Mouse (Mus musculus): ENCODE measurements around the gene Qtrt1.

Gene Qtrt1

DNA sequence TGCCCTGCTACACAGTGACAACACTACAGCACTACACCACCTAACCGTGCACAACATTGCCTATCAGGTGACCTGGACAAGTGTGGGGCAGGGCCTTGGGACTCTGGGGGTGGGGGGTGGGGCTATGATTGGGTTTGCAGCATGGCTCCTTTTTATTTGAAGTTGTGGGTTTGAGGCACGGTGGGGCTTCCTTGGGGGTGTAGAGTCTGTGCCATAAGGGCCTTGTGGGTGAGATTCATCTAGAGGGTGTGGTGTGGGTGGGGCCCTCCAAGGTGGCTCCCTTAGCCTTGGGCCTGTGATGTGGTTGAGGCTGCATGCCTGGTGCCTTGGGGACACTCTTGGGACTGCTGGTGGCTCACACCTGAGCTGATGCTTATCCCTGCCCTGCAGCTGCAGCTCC lies 8.0 kb downstream of the Qtrt1 start:
- no peak for DNase-seq (ENCODE audit: low spot score in 2 of 2)

DNA sequence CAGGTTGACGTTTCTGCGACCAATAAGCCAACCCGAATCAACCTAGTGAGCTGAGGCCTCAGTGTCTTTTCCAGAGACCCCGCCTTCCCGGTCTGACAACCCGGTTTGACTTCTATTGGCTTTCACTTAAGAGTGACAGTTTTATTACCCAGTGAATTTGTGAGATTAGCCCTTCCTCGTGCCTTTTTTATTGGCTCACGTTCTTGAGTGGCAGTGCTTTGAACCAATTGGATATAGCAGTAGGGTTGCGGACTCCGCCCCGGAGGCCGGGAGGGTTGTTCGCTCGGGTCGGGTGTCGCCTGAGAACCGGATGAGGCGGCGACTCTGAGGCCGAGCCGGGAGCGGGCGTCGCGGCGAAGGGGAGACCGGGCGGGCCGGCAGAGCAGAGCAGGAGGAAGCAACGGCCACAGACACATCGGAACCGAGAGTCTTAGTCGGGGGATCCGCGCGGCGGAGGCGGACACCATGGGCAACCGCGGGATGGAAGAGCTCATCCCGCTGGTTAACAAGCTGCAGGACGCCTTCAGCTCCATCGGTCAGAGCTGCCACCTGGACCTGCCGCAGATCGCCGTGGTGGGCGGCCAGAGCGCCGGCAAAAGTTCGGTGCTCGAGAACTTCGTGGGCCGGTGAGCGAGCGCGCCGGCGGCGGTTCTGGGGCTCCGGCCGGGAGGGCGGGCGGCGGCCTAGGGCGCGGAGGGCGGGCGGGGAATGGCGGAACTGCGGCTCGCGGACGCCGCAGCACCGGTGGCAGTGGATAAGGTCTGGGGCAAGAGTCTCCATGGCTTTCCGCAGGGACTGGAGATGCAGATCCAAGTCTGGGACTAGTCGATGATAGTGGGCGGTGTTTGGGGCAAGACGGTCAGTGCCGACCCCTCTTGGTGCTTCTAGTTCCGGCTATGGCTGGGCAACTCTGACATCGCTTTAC lies 13.3 kb downstream of the Qtrt1 start, which contains the start of gene Dnm2:
Gene Dnm2 (plus strand): TSS at position 278 of the 925 bp plus-strand sequence.
- peak; percentile 98 to 99 for DNase-seq (ENCODE audit: low spot score in 2 of 2)

DNA sequence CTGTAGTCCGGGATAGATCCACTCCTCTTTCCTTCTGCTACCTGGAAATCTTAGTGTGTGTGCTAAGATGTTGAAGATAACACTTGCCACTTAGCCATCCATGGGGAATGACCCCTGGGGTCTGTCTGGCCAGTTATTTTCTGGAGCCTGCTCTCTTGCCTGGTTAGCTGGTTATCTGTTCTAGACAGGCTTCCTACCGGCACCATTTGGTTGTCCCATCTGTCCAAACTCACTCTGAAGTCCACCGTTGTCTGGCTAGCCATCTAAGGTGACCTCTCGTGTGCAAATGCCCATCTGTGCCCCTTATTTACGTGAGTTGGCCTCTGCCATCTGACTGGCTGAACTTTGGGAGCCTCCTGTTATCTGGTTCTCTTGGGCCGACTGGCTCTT lies 13.9 kb downstream of the Qtrt1 start:
- DNase-seq (ENCODE audit: low spot score in 2 of 2) = no peak

DNA sequence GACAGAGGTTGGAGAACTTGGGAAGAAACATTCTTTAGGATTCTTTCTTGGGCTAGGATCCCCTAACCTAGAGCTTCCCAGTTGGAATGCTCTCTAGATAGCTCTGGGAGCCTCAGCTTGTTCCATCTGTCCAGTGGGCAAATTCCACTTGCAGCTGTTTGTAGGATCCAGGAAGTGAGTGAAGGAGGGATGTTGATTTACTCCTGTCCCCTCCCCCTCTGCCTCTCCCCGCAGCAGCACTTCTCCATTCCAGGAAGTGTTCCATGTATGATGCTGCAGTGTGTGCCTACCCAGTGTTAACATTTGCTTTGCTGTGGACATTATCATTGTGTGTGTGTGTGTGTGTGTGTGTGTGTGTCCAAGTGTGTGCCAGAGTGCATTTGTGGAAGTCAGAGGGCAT lies 14.4 kb downstream of the Qtrt1 start:
- no peak for DNase-seq (ENCODE audit: low spot score in 2 of 2)

DNA sequence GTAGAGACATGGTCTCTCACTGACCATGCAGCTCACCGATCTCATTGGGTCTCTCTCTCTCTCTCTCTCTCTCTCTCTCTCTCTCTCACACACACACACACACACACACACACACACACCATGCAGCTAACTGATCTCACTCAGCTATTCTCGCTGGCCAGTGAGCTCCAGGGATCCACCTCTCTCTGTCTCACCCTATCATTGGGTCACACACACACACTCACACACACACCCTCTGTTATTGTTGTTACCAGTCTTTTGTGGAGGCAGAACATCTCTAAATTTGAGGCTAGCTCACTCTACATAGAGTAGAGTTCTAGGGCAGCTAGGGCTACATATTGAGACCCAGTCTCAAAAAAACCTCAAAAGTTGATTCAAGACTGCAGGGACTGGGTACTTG lies 14.9 kb downstream of the Qtrt1 start:
- DNase-seq (ENCODE audit: low spot score in 2 of 2) = no peak

DNA sequence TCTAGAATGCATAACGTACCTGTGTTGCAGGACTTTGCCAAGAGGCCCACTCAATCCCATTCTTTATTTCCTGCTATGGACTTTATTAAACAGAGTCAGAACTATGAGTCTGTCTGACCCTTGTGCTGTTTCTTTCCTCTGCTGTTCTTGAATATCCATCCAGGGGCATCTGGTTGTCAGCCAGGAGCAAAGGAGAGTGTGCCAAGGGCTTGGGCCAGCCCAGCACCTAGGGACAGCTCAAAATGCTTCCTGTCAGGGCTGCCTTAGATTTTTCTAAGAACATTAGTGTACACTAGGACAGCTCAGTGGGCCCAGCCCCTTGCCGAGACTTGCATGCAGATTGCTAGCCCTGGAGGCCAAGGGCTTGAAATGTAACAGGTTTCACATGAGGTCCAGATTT lies 16.1 kb downstream of the Qtrt1 start:
- DNase-seq (ENCODE audit: low spot score in 2 of 2) = peak in 1 of 2 experiments; percentile 67

DNA sequence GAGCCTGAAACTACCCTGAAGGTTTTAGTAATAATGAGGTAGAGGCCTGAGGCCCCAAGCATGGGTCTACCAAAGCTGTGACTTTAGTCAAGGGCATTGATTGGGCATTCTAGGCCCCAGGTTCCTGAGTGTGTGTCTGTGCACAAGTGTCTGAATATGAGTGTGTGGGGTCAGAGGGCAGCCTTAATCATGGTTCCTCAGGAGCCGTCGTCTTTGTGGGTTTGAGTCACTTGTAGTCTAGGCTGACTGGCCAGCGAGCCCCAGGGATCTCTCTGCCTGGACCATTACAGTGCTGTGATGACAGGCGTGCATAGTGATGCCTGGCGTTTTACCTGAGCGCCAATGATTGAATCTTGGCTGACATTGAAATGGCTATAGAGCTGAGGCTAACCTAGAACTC lies 16.5 kb downstream of the Qtrt1 start:
- DNase-seq (ENCODE audit: low spot score in 2 of 2) = no peak

DNA sequence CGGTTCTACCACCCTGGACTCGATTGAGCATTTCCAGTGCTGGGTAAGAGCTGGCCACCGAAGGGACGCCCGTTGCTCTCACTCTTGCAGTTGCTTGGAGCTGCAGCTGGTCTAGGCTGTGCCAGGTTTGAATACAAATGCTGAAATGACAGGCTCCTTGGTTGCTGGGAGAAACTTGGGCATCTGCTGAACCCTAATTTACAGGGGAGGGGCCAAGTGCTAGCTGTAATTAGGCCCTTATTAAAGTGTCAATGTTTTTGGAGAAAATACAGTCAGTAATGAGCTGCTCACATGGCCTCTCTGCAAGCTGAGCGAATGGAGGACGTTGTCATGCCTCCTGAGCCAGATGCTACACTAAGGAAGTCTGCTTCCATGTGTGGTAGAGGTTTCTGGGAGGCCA lies 19.1 kb downstream of the Qtrt1 start:
- no peak for DNase-seq (ENCODE audit: low spot score in 2 of 2)

DNA sequence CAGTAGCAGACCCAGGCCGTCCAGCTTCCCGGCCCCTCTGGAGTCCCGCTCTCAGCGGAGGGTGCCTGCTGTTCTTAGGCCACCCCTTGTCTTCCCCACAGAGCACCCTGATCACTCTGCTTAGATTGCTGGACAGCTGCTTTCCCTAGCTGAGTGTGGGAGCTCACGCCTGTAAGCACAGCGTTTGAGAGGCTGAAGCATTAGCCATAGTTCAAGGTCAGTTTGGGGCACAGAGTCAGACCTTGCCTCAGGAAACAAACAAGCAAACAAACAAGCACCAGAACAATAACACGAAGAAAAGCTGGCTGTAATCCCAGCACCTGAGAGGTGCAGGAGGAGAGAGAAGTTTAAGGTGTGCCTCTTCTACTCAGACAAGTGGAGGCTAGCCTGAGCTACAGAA lies 20.4 kb downstream of the Qtrt1 start:
- no peak for DNase-seq (ENCODE audit: low spot score in 2 of 2)

DNA sequence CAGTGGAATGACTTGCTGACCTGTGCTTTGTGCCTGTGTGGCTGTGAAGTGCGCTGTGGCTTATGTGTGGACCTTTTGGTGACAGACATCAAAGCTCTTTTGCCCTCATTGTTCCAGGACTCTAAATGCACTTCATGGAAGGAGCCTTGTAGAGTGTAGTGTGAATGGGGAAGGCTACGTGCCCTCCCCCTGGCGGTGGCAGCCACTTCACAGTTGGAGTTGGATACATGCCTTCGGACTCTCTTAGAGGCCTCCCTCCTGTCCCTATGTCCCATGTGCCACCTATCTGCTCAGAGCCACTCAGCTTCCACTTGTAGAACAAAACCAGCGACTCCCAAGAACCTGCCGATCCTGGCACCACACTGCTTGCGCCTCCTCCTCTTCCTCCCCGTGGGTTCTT lies 22.1 kb downstream of the Qtrt1 start:
- no peak for DNase-seq (ENCODE audit: low spot score in 2 of 2)

DNA sequence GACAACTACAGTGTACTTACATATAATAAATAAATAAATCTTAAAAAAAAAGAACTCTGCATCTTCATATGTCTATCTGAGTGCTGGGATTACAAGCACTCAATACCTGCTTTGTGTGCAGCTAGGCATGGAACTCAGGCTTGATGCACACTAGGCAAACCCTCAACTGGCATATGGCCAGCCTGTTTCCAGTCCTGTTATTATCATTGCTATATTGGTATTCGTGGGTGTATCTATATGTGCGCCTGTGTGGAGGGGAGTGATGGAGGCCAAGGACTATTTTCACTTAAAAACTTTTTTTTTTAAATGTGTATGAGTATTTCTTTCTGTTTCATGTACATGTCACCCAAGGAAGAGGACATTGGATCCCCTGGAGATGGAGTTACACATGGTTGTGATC lies 22.8 kb downstream of the Qtrt1 start:
- no peak for DNase-seq (ENCODE audit: low spot score in 2 of 2)

DNA sequence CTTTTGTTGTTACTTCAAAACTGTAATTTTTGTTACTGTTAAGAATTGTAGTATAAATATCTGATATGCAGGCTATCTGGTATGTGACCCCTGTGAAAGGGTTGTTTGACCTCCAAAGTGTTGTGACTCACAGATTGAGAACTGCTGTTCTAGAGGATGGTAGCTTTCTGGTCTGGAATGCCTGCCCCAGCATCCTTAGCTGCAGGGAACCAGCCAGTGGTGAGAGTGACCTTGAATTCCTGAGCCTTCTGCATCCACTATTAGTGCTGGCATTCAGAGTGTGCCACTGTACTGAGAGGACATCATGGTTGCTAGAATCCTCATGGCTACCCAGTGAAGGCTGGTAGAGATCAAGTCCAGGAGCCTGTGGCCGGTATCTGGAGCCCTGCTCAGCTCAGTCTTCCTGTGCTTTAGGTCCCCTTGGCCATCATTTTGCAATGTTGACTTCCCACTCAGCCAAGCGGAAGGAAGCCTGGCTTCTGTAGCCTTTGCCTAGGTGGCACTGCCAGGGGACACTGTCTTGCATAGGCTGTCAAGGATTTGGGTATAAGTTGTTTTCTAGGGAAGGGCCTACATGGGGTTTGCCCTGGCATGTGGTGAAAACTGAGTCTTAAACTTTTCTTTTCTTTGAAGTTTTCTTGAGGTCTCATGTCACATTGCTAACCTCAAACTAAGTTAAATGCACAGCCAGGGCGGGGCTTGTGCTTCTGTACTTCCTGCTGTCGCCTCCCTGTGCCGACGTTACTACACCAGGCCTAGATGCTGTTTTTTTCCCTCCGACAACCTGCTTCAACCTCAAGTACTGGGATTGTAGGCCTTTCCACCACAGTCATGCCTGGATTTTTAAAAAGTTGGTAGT lies 24.4 kb downstream of the Qtrt1 start:
- DNase-seq (ENCODE audit: low spot score in 2 of 2) = no peak

DNA sequence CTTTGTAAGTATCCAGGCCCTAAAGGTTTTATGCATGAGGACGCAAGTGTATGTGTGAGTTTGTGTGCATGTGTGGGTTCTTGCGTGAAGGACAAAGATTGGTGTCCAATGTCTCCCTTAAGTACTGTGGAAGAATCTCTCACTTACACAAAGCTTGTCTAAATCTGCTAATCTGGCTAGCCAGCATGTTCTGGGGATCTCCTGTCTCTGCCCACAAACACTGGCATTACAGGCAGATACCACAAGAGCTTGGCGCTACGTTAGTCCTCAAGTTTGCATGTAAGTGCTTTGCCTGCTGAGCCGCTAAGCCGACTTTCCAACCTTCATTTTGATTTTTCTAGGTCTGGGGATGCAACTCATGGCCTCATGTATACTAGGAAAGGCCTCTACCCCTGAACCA lies 25.9 kb downstream of the Qtrt1 start:
- no peak for DNase-seq (ENCODE audit: low spot score in 2 of 2)

DNA sequence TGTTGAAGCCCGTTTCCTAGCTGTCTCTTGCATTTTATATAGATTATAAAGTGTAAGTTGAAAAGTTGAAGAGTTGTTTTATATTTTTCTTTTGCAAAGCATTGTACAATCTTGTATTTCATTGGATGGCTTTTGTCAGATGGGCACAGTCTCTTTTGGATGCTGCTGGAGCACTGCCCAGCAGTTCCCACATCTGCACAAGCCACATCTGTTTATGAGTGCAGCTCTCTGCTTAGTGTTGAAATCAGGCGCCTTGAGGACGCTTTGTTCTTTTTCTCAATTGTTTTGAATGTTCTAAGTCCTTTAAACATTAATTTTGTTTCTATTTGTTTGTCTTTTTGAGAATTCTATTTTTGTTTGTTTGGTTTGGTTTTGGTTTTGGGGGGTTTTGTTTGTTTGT lies 26.6 kb downstream of the Qtrt1 start:
- peak in 1 of 2 experiments; percentile 61 for DNase-seq (ENCODE audit: low spot score in 2 of 2)

DNA sequence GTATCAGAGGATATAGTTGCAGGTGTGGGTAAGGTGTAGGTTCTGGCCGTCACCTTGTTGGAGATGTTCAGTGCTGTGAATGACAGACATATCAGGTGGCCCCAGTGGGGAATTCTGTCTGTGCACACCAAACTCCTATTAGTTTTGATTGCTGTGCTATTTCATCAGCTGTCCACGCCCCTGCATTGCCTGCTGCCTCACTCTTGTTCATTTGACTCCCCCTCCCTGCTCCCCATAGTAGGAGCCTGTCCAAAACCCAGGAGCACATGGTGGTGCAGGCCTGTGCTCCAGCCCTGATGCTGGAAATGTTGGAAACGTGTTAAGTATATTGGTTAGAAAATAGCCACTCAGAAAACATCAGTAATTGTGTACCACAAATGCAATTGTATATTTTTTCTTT lies 27.8 kb downstream of the Qtrt1 start:
- DNase-seq (ENCODE audit: low spot score in 2 of 2) = no peak

DNA sequence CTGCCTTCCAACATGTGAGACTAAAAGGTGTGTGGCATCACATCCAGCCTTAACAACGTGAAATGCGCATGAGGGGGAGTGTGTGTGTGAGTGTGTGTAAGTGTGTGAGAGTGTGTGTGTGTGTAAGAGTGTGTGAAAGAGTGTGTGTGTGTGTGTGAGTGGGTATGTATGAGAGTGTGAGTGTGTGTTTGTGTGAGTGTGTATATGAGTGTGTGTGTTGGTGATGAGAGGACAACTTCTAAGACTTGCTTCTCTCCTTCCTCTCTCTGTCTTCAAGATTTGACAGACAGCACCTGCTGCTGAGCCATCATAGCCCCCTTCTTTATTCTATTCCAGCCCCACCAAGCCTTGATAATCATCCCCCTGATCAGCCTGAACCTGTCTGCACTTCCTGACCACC lies 28.3 kb downstream of the Qtrt1 start:
- DNase-seq (ENCODE audit: low spot score in 2 of 2) = no peak

DNA sequence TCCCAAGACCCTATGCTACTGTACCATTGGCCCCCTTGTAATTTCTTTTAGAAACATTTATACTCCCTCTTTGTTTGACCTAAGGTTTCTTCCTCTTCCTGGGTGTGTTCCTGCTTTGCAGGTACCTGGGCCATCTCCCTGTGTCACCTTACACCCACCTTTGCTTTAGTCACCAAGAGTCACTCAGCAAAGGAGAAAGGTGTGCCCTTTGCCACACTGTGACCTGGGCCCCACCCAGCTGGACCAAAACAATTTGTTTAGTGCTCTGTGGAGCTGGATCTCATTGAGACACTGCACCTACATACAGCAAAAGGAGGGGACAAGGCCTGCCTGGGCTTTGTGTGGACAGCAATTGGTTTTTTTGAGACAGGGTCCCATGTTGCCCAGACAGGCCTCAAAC lies 28.8 kb downstream of the Qtrt1 start:
- DNase-seq (ENCODE audit: low spot score in 2 of 2) = peak in 1 of 2 experiments; percentile 44

DNA sequence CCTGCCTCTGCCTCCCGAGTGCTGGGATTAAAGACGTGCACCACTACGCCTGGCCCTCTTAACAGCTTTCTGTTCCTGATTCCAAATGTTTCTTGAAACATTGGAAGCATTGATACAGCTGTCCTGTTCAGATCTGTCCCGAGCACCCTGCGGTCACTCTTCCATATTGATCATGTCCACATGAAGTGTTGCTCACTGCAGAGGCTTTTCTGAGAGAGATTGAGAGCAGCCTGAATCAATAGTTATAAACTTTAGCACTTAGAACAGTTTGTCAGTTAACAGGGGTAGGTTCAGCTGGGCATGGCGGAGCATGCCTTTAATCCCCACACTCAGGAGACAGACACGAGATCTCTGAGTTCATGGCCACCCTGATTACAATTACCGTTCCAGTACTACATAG lies 32.2 kb downstream of the Qtrt1 start:
- DNase-seq (ENCODE audit: low spot score in 2 of 2) = no peak

DNA sequence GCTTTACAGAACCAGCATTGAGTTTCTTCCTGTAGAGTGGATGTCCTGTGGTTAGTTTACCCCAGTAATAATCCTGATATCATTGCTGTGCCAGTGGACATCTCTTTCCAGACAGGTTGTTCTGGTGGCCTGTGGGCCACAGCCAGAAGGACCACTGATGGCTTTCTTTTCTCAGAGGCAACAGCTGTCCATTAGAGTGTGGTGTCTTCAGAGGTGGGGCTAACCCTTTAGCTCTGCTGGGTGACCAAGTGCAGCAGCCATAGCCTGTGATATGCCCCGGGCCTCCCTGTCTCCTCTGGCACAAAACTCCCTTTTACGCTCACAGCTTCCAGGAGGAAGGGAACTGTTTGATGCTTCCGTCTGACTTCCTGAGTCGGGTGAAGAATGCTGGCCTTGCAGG lies 32.9 kb downstream of the Qtrt1 start:
- DNase-seq (ENCODE audit: low spot score in 2 of 2) = no peak

DNA sequence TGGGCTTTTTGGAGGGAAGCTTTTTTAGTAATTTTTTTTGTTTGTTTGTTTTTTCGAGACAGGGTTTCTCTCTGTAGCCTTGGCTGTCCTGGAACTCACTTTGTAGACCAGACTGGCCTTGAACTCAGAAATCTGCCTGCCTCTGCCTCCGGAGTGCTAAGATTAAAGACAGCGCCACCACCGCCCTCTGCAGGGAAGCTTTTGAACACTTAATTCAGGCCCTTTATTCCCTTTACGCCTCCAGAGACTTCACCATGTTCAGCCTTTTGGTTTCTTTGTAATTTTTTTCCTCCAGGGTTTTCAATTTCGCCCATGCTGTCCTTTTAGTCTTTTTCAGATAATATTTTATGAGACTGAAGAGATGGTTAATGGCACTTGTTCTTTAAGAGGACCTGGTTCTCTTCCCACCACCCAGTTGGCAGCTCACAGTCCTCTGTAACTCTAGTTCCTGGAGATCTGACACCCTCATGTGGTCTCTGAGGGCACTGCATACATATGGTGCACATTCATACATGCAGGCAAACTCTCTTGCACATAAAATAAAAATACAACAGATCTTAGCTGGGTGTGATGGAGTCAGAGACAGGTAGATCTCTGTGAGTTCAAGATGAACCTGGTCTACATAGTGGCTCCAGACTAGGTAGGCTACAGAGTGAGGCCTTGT lies 33.6 kb downstream of the Qtrt1 start:
- no peak for DNase-seq (ENCODE audit: low spot score in 2 of 2)

DNA sequence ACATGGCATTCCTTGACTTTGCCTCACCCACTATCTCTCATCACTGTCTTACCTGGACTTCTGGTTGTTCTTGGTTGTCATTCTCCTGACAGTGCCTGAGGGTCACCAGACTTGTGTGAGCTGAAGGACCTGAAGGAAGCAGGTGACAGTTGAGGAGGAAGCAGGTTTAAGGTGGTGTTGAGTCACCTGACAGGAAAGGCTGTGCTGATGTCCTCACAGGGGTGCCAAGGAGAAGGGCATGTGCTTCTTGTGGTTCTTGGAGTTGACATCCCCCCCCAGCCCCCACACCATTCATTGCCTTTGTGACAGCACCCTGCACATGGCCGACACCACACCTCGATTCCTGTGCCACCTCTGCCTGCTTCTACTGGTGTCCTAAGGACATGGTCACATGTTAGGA lies 36.1 kb downstream of the Qtrt1 start:
- DNase-seq (ENCODE audit: low spot score in 2 of 2) = no peak

DNA sequence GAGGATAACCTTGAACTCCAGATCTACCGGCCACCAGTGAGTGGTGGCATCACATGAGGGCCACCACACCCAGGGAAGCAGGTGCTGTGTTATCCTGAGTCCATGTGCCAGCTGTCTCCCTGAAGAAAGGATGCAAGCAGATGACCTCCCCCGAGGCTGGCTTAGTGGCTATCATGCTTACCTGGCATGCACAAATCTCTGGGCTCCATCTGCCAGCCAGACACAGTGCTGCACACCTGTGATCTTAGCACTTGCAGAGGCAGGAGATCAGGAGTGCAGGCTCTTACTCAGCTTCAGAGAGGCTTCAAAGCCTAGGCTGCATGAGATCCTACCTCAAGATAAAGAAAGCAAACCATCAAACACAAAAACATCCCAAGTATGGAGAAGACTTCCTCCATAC lies 38.1 kb downstream of the Qtrt1 start:
- DNase-seq (ENCODE audit: low spot score in 2 of 2) = no peak
